Mouse (Mus musculus) cortical plate, adult 2 months (tissue): ENCODE results near the gene Tceal3.

Source experiments
- CTCF ChIP-seq: fragments of 200-500 bp; IDR thresholded peaks from 2 replicates; pipeline ENCODE4 v1.5.1; 2011; ENCODE audit warnings: mild to moderate bottlenecking, control low read depth, low read length; ENCODE audit not compliant: insufficient read depth; ENCODE audit errors: extremely low read depth
- POLR2A ChIP-seq: fragments of 200-500 bp; IDR thresholded peaks from 2 replicates; pipeline ENCODE4 v1.6.1; 2011; ENCODE audit warnings: mild to moderate bottlenecking, low read length, control low read depth; ENCODE audit not compliant: insufficient read depth; ENCODE audit errors: extremely low read depth

DNA sequence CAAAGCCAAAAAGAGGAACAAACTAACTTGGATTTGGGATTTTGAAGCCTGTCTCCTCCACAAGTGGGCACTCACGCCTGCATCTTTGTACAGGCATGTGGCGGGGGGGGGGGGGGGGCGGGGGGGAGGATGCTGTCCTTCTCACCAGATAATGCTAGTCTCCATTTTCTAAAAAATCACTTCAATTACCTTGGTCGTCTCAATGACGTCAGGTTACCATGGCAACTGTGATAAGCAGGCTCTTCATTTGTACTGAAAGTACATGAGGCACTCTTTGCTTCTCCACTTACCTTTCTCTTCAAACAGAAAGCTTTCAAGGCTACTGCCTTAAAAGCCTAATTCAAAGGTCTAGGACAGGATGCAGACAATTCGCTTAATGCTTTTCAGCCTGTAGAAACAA is 49.1 kb downstream of the Tceal3 start:
- TF ChIP-seq CTCF: no peak
- no peak for TF ChIP-seq POLR2A
